Mouse (Mus musculus) liver, embryonic 16.5 days (tissue): Measurements from ENCODE around the gene Galnt2. TPM values are rescaled to one million over a fixed set of nuclear protein-coding genes. Genes with fewer than 3 reads are reported as not detected.

ENCODE experiments used
- ATAC-seq: fragments of 200-750 bp; cut with Nextera tagmentation; 2 replicates; pipeline ENCODE4 v1.8.0; 2017; ENCODE audit warnings: low read depth, mild to moderate bottlenecking, moderate number of reproducible peaks, moderate library complexity
- H3K27ac ChIP-seq: fragments of 300-500 bp; sonication (generic); 2 replicates; pipeline ENCODE4 v1.5.1; 2014; ENCODE audit warnings: mild to moderate bottlenecking, low read length
- H3K27me3 ChIP-seq: fragments of 300-500 bp; sonication (generic); 2 replicates; pipeline ENCODE4 v1.6.1; 2014; ENCODE audit warnings: low read depth, low read length, mixed read lengths; ENCODE audit not compliant: control insufficient read depth, insufficient read depth
- H3K36me3 ChIP-seq: fragments of 300-500 bp; sonication (generic); 2 replicates; pipeline ENCODE4 v1.6.1; 2014; ENCODE audit warnings: mild to moderate bottlenecking; ENCODE audit not compliant: control insufficient read depth, insufficient read depth
- H3K4me1 ChIP-seq: fragments of 300-500 bp; sonication (generic); 2 replicates; pipeline ENCODE4 v1.6.1; 2014; ENCODE audit warnings: low read depth, low read length, mixed read lengths; ENCODE audit not compliant: control insufficient read depth
- H3K4me2 ChIP-seq: fragments of 300-500 bp; sonication (generic); 2 replicates; pipeline ENCODE4 v1.6.1; 2014; ENCODE audit warnings: low read depth, low read length, mixed read lengths
- H3K4me3 ChIP-seq: fragments of 300-500 bp; sonication (generic); 2 replicates; pipeline ENCODE4 v1.5.1; 2014; ENCODE audit warnings: low read depth, mild to moderate bottlenecking, low read length
- H3K9ac ChIP-seq: fragments of 300-500 bp; sonication (generic); 2 replicates; pipeline ENCODE4 v1.6.1; 2014; ENCODE audit warnings: low read depth, low read length
- H3K9me3 ChIP-seq: fragments of 300-500 bp; sonication (generic); replicated peaks from 2 replicates; pipeline ENCODE4 v1.6.1; 2016; ENCODE audit warnings: low read length; ENCODE audit not compliant: control insufficient read depth
- WGBS: fragments of 180-500 bp; shearing (Covaris S2); extraction: QIAGEN DNeasy Blood & Tissue Kit; methylation state at CpG from one replicate; pipeline ENCODE4 v1.1.7; 2014; ENCODE audit not compliant: insufficient replicate concordance; 5-methylcytosine and 5-hydroxymethylcytosine counted together
- polyA plus RNA-seq: library from polyadenylated mRNA; unstranded; fragments of >200 nt; fragmentation: Nextera tagmentation; extraction: Ambion mirVana; gene quantifications from 2 replicates; pipeline ENCODE4 v1.2.1, GENCODE M21; 2015

Gene Galnt2
- polyA plus RNA-seq, 1 experiment from 2014 or later = 13.3 TPM

- Histone ChIP-seq H3K4me3 (no peak overlapping the region), H3K27ac (no peak overlapping the region), H3K4me2 (no peak overlapping the region), H3K27me3 (no peaks in the 10 kb centered on the region), H3K9me3 (no peaks in the 10 kb centered on the region), H3K36me3 (no peaks in the 10 kb centered on the region), H3K4me1 (no peaks in the 10 kb centered on the region), H3K9ac (no peak overlapping the region)
- WGBS = 82% methylated on average over 19 of the region's 19 CpGs
- no peak for ATAC-seq
These were observed 153.1 kb downstream of the Galnt2 start for GRCm38 (mm10) chr8:124384336-124384735.

GRCm38 (mm10) chr8:124386225-124386899, 155.2 kb downstream of the Galnt2 start:
- H3K27me3 ChIP-seq = no peaks in the 10 kb centered on the region
- H3K36me3 ChIP-seq = no peaks in the 10 kb centered on the region
- 68% methylated on average over 23 of the region's 23 CpGs for WGBS
- no peaks in the 10 kb centered on the region for H3K9me3 ChIP-seq
- no peak overlapping the region for H3K27ac ChIP-seq
- no peak overlapping the region for H3K9ac ChIP-seq
- H3K4me1 ChIP-seq = no peaks in the 10 kb centered on the region
- ATAC-seq = no peak
- no peak overlapping the region for H3K4me3 ChIP-seq
- no peak overlapping the region for H3K4me2 ChIP-seq

GRCm38 (mm10) chr8:124389495-124389894, 158.3 kb downstream of the Galnt2 start:
- Histone ChIP-seq H3K4me2 (no peak overlapping the region), H3K4me1 (no peaks in the 10 kb centered on the region), H3K27me3 (no peaks in the 10 kb centered on the region), H3K9ac (no peak overlapping the region), H3K36me3 (no peaks in the 10 kb centered on the region), H3K4me3 (no peak overlapping the region), H3K9me3 (no peaks in the 10 kb centered on the region), H3K27ac (no peak overlapping the region)
- no peak for ATAC-seq
- WGBS = 63% methylated on average over 11 of the region's 11 CpGs

- 69% methylated on average over 7 of the region's 7 CpGs for WGBS
- Histone ChIP-seq H3K4me3 (no peak overlapping the region), H3K9me3 (no peaks in the 10 kb centered on the region), H3K4me2 (no peak overlapping the region), H3K4me1 (no peaks in the 10 kb centered on the region), H3K36me3 (no peaks in the 10 kb centered on the region), H3K9ac (no peak overlapping the region), H3K27ac (no peak overlapping the region), H3K27me3 (no peaks in the 10 kb centered on the region)
- no peak for ATAC-seq
These were observed 160.0 kb downstream of the Galnt2 start for GRCm38 (mm10) chr8:124391191-124391590.

GRCm38 (mm10) chr8:124392271-124393012, 161.3 kb downstream of the Galnt2 start:
- ATAC-seq = no peak

GRCm38 (mm10) chr8:124393013-124393412, 161.8 kb downstream of the Galnt2 start:
- H3K27ac ChIP-seq = no peak overlapping the region
- H3K36me3 ChIP-seq = no peaks in the 10 kb centered on the region
- no peaks in the 10 kb centered on the region for H3K4me1 ChIP-seq
- H3K27me3 ChIP-seq = no peaks in the 10 kb centered on the region
- no peak overlapping the region for H3K4me3 ChIP-seq
- 63% methylated on average over 5 of the region's 5 CpGs for WGBS
- no peak overlapping the region for H3K4me2 ChIP-seq
- H3K9me3 ChIP-seq = no peaks in the 10 kb centered on the region
- ATAC-seq = no peak
- no peak overlapping the region for H3K9ac ChIP-seq

More at GRCm38 (mm10) chr8:124392271-124393012, 161.3 kb downstream of the Galnt2 start:
- Histone ChIP-seq H3K27me3 (no peaks in the 10 kb centered on the region), H3K27ac (no peak overlapping the region), H3K4me3 (no peak overlapping the region), H3K9ac (no peak overlapping the region), H3K4me2 (no peak overlapping the region), H3K9me3 (no peaks in the 10 kb centered on the region), H3K36me3 (no peaks in the 10 kb centered on the region), H3K4me1 (no peaks in the 10 kb centered on the region)
- WGBS = 56% methylated on average over 10 of the region's 10 CpGs

GRCm38 (mm10) chr8:124393927-124394326, 162.7 kb downstream of the Galnt2 start:
- H3K36me3 ChIP-seq = no peaks in the 10 kb centered on the region
- no peaks in the 10 kb centered on the region for H3K27me3 ChIP-seq
- 66% methylated on average over 4 of the region's 4 CpGs for WGBS
- H3K9ac ChIP-seq = no peak overlapping the region
- H3K27ac ChIP-seq = no peak overlapping the region
- H3K4me1 ChIP-seq = no peaks in the 10 kb centered on the region
- no peak overlapping the region for H3K4me3 ChIP-seq
- no peak overlapping the region for H3K4me2 ChIP-seq
- H3K9me3 ChIP-seq = no peaks in the 10 kb centered on the region
- ATAC-seq = no peak

GRCm38 (mm10) chr8:124394951-124395350, 163.8 kb downstream of the Galnt2 start:
- Histone ChIP-seq H3K9me3 (no peaks in the 10 kb centered on the region), H3K4me2 (no peak overlapping the region), H3K36me3 (no peaks in the 10 kb centered on the region), H3K4me3 (no peak overlapping the region), H3K27me3 (no peaks in the 10 kb centered on the region), H3K27ac (no peak overlapping the region), H3K4me1 (no peaks in the 10 kb centered on the region), H3K9ac (no peak overlapping the region)
- ATAC-seq = no peak
- WGBS = 78% methylated on average over 7 of the region's 7 CpGs
